Mouse (Mus musculus): ENCODE measurements at regions not wholly inside any gene's neighbourhood (a gene's known extent, or its start where the extent isn't known, plus 50 kb on each side); places are given as distances from the start of the nearest gene placed in this dataset.

- Histone ChIP-seq H3K27ac (ENCODE audit: insufficient read depth, low read depth, low read length, poor library complexity, severe bottlenecking) (no peak overlapping the region), H3K36me3 (ENCODE audit: control insufficient read depth, insufficient read depth, low read length, poor library complexity, severe bottlenecking) (no peaks in the 10 kb centered on the region), H3K9me3 (ENCODE audit: control insufficient read depth, insufficient read depth, low read depth, low read length) (no peaks in the 10 kb centered on the region), H3K9ac (ENCODE audit: insufficient read depth, low read depth, low read length, poor library complexity, severe bottlenecking) (no peak overlapping the region), H3K4me1 (ENCODE audit: control insufficient read depth in 2 of 2, insufficient read depth in 2 of 2, low read length in 2 of 2, poor library complexity in 1 of 2) (peaks cover 3 to 23% of the 10 kb centered on the region in 2 experiments; a peak in 2 of 4 replicates), H3K4me3 (ENCODE audit: insufficient read depth in 1 of 2, low read depth in 1 of 2, low read length in 2 of 2, poor library complexity in 1 of 2, severe bottlenecking in 1 of 2) (no peak overlapping the region)
- DNase-seq (ENCODE audit: low read depth, low spot score) = no peak
- TF ChIP-seq MAFK (IDR thresholded peaks at IDR 0.05; ENCODE audit: insufficient read depth, low read depth, low read length) = no peak
- in situ Hi-C loops (cut with MboI; ENCODE audit: low sequenced_read_pairs in 2 of 2, unreplicated experiment in 2 of 2) = no loop called here
Observed at GRCm38 (mm10) chr6:99946917-99947316, 220.7 kb upstream of the Prok2 start.

GRCm38 (mm10) chr6:99946481-99946880, 220.3 kb upstream of the Prok2 start:
- H3K4me1 ChIP-seq (ENCODE audit: control insufficient read depth in 2 of 2, insufficient read depth in 2 of 2, low read length in 2 of 2, poor library complexity in 1 of 2) = peaks cover 3 to 21% of the 10 kb centered on the region in 2 experiments; a peak in 2 of 4 replicates
- no peak overlapping the region; the same call in 1 of the 2 replicates for H3K27ac ChIP-seq (ENCODE audit: insufficient read depth, low read depth, low read length, poor library complexity, severe bottlenecking)
- H3K4me3 ChIP-seq (ENCODE audit: insufficient read depth in 1 of 2, low read depth in 1 of 2, low read length in 2 of 2, poor library complexity in 1 of 2, severe bottlenecking in 1 of 2) = no peak overlapping the region
- DNase-seq (ENCODE audit: low read depth, low spot score) = no peak
- TF ChIP-seq ZC3H11A (IDR thresholded peaks at IDR 0.05; ENCODE audit: borderline replicate concordance, low read depth, low read length) (no peak), CHD2 (IDR thresholded peaks at IDR 0.05; ENCODE audit: low read depth, low read length) (no peak), ZNF384 (IDR thresholded peaks at IDR 0.05; ENCODE audit: low read depth, low read length) (no peak), HCFC1 (IDR thresholded peaks at IDR 0.05; ENCODE audit: borderline replicate concordance, insufficient read depth, low read length) (no peak), MAFK (IDR thresholded peaks at IDR 0.05; ENCODE audit: insufficient read depth, low read depth, low read length) (no peak)
- in situ Hi-C loops (cut with MboI; ENCODE audit: low sequenced_read_pairs in 2 of 2, unreplicated experiment in 2 of 2) = no loop called here
- H3K9ac ChIP-seq (ENCODE audit: insufficient read depth, low read depth, low read length, poor library complexity, severe bottlenecking) = no peak overlapping the region
- H3K36me3 ChIP-seq (ENCODE audit: control insufficient read depth, insufficient read depth, low read length, poor library complexity, severe bottlenecking) = no peaks in the 10 kb centered on the region
- H3K9me3 ChIP-seq (ENCODE audit: control insufficient read depth, insufficient read depth, low read depth, low read length) = no peaks in the 10 kb centered on the region

GRCm38 (mm10) chr6:99945691-99946090, 219.5 kb upstream of the Prok2 start:
- Histone ChIP-seq H3K9me3 (ENCODE audit: control insufficient read depth, insufficient read depth, low read depth, low read length) (no peaks in the 10 kb centered on the region), H3K27ac (ENCODE audit: insufficient read depth, low read depth, low read length, poor library complexity, severe bottlenecking) (no peak overlapping the region; the same call in 1 of the 2 replicates), H3K4me1 (ENCODE audit: control insufficient read depth in 2 of 2, insufficient read depth in 2 of 2, low read length in 2 of 2, poor library complexity in 1 of 2) (peaks cover 3 to 17% of the 10 kb centered on the region in 2 experiments; a peak in 2 of 4 replicates), H3K9ac (ENCODE audit: insufficient read depth, low read depth, low read length, poor library complexity, severe bottlenecking) (no peak overlapping the region), H3K36me3 (ENCODE audit: control insufficient read depth, insufficient read depth, low read length, poor library complexity, severe bottlenecking) (no peaks in the 10 kb centered on the region), H3K4me3 (ENCODE audit: insufficient read depth in 1 of 2, low read depth in 1 of 2, low read length in 2 of 2, poor library complexity in 1 of 2, severe bottlenecking in 1 of 2) (no peak overlapping the region)
- in situ Hi-C loops (cut with MboI; ENCODE audit: low sequenced_read_pairs in 2 of 2, unreplicated experiment in 2 of 2) = no loop called here
- DNase-seq (ENCODE audit: low read depth, low spot score) = no peak
- TF ChIP-seq CHD2 (IDR thresholded peaks at IDR 0.05; ENCODE audit: low read depth, low read length) (no peak), ZNF384 (IDR thresholded peaks at IDR 0.05; ENCODE audit: low read depth, low read length) (no peak), HCFC1 (IDR thresholded peaks at IDR 0.05; ENCODE audit: borderline replicate concordance, insufficient read depth, low read length) (no peak), MAFK (IDR thresholded peaks at IDR 0.05; ENCODE audit: insufficient read depth, low read depth, low read length) (no peak), ZC3H11A (IDR thresholded peaks at IDR 0.05; ENCODE audit: borderline replicate concordance, low read depth, low read length) (no peak)

- H3K9ac ChIP-seq (ENCODE audit: insufficient read depth, low read depth, low read length, poor library complexity, severe bottlenecking) = no peak overlapping the region
- peaks cover 3 to 14% of the 10 kb centered on the region in 2 experiments; a peak in 2 of 4 replicates for H3K4me1 ChIP-seq (ENCODE audit: control insufficient read depth in 2 of 2, insufficient read depth in 2 of 2, low read length in 2 of 2, poor library complexity in 1 of 2)
- TF ChIP-seq HCFC1 (IDR thresholded peaks at IDR 0.05; ENCODE audit: borderline replicate concordance, insufficient read depth, low read length) = no peak
- no peak for TF ChIP-seq ZNF384 (IDR thresholded peaks at IDR 0.05; ENCODE audit: low read depth, low read length)
- no peak for TF ChIP-seq CHD2 (IDR thresholded peaks at IDR 0.05; ENCODE audit: low read depth, low read length)
- no peak for TF ChIP-seq ZC3H11A (IDR thresholded peaks at IDR 0.05; ENCODE audit: borderline replicate concordance, low read depth, low read length)
- TF ChIP-seq MAFK (IDR thresholded peaks at IDR 0.05; ENCODE audit: insufficient read depth, low read depth, low read length) = no peak
- in situ Hi-C loops (cut with MboI; ENCODE audit: low sequenced_read_pairs in 2 of 2, unreplicated experiment in 2 of 2) = no loop called here
- no peaks in the 10 kb centered on the region for H3K9me3 ChIP-seq (ENCODE audit: control insufficient read depth, insufficient read depth, low read depth, low read length)
- H3K36me3 ChIP-seq (ENCODE audit: control insufficient read depth, insufficient read depth, low read length, poor library complexity, severe bottlenecking) = no peaks in the 10 kb centered on the region
- no peak overlapping the region for H3K27ac ChIP-seq (ENCODE audit: insufficient read depth, low read depth, low read length, poor library complexity, severe bottlenecking)
- DNase-seq (ENCODE audit: low read depth, low spot score) = no peak
- H3K4me3 ChIP-seq (ENCODE audit: insufficient read depth in 1 of 2, low read depth in 1 of 2, low read length in 2 of 2, poor library complexity in 1 of 2, severe bottlenecking in 1 of 2) = no peak overlapping the region
Observed at GRCm38 (mm10) chr6:99942958-99943357, 216.8 kb upstream of the Prok2 start.

GRCm38 (mm10) chr6:99940118-99940517, 213.9 kb upstream of the Prok2 start:
- Histone ChIP-seq H3K36me3 (ENCODE audit: control insufficient read depth, insufficient read depth, low read length, poor library complexity, severe bottlenecking) (no peaks in the 10 kb centered on the region), H3K4me1 (ENCODE audit: control insufficient read depth in 2 of 2, insufficient read depth in 2 of 2, low read length in 2 of 2, poor library complexity in 1 of 2) (no peaks in the 10 kb centered on the region), H3K9ac (ENCODE audit: insufficient read depth, low read depth, low read length, poor library complexity, severe bottlenecking) (no peak overlapping the region), H3K27ac (ENCODE audit: insufficient read depth, low read depth, low read length, poor library complexity, severe bottlenecking) (no peak overlapping the region), H3K9me3 (ENCODE audit: control insufficient read depth, insufficient read depth, low read depth, low read length) (no peaks in the 10 kb centered on the region), H3K4me3 (ENCODE audit: insufficient read depth in 1 of 2, low read depth in 1 of 2, low read length in 2 of 2, poor library complexity in 1 of 2, severe bottlenecking in 1 of 2) (no peak overlapping the region)
- in situ Hi-C loops (cut with MboI; ENCODE audit: low sequenced_read_pairs in 2 of 2, unreplicated experiment in 2 of 2) = no loop called here
- no peak for DNase-seq (ENCODE audit: low read depth, low spot score)
- TF ChIP-seq CHD2 (IDR thresholded peaks at IDR 0.05; ENCODE audit: low read depth, low read length) (no peak), MAFK (IDR thresholded peaks at IDR 0.05; ENCODE audit: insufficient read depth, low read depth, low read length) (peak; percentile 92)
